Mouse (Mus musculus): ENCODE results near the gene Adam6b. TPM values are rescaled to one million over a fixed set of nuclear protein-coding genes. Genes with fewer than 3 reads are reported as not detected.
"Not testable (repeated sequence)": the region's sequence is repeated elsewhere in the genome, so short reads cannot be mapped to it uniquely, and the experiment has no call there.

Adam6b gene
- not detected for total RNA-seq (2021)
- long read RNA-seq, experiment 1: 0 reads
- long read RNA-seq, experiment 2, partial matches to known transcripts: 0 of 1 reads
- long read RNA-seq, experiment 2, other reads (novel, unspliced or antisense): 1 of 1 reads

DNA sequence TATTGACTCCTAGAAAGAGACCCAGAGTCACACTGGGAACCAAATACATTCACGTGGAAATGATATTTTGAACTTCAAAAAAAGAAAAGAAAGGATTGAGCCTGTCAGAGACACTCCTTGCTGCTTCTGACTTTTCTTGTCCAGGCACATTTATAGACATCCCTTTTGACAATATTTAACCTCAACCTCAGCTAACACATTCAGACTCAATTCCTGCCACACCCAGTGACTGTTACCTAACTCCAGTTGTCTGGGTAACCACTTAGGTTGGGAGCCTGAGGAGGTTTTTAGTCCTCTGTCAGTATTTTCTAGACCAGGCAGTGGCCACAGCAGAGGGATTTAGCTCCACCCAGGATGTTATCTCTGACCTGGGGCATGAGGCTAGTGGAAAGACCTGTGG is at the start of gene Adam6b:
Gene Adam6b (plus strand): TSS at position 301 of the 400 bp plus-strand sequence.
- DNase-seq (ENCODE audit: low spot score in 2 of 2): not testable (repeated sequence)

DNA sequence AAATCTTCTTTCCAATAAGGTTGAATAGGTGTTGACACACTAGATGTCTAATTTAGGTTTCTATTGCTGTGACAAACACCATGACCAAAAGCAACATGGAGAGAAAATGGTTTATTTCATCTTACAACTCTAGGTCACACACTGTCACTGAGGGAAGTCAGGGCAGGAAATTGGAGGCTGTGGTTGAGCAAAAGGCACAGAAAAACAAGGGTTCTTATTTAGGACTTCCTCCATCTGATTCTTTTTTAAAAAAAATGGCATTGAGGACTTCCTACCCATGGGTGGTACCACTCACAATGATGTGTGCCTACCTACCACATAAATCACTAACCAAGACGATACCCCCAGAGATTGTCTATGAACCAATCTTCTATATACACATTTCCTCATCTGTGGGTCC is 43.2 kb upstream of the Adam6b start:
- no peak for DNase-seq (ENCODE audit: low spot score in 2 of 2)

DNA sequence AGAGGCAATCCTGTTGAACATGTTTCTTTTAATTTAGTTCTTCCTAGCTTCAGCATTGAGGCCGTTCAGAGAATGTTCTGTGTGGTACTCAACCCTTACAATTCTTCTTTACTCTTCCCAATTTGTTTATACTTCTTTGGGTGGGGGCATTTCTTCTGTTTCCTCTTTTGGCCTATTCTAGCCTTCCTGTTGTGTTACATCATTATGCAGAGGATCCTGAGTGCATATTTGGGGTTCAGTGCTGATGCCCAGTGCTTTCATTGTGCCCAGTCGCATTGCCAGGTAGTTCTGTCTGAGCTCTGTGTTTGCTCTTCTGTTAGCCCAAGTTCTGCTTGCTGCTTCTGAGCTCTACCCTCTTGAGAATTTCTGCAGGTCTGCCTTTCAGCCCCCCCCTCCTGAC is 13.1 kb upstream of the Adam6b start:
- no peak for DNase-seq (ENCODE audit: low spot score in 2 of 2)

DNA sequence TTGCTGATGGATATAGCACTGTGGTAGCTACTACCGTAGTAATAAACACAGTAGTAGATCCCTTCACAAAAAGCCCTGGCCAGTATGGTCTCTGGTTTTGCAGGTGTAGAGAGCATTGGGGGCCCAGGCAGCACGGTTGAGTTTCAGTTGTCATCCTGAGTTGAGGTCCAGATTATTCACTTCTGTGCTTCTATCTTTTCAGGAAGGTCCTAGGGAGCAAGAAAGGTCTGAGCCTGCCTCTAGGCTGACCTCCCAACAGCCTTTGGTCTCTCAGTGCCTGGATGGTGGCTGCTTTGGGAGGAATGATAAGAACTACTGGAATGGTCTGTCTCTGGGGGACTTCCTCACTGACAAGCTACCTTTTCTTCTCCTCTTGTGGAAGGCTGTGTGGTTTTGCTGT is 7.2 kb upstream of the Adam6b start:
- DNase-seq (ENCODE audit: low spot score in 2 of 2): no peak

DNA sequence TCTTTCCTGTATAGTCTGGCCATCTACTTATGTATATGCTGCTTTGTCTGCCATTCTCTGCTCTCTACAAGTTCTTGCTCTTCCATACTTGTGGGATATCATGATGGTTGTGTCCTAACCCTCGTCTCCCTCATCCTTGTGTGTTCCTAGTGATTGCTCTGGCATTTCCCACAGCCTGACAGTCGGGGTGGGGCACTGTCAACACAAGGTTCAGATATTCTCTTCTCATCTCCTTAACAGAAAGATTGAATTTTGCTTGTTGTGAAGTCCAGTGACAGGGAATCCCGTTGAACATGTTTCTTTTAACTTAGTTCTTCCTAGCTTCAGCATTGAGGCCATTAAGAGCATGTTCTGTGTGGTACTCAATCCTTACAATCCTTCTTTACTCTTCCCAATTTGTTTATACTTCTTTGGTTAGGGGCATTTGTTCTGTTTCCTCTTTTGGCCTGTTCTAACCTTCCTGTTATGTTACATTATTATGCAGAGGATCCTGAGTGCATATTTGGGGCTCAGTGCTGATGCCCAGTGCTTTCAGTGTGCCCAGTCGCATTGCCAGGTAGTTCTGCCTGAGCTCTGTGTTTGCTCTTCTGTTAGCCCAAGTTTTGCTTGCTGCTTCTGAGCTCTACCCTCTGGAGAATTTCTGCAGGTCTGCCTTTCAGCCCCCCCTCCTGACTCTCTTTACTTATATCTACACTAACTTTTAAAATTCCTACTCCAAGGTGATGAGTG is 6.5 kb upstream of the Adam6b start:
- DNase-seq (ENCODE audit: low spot score in 2 of 2): no peak

DNA sequence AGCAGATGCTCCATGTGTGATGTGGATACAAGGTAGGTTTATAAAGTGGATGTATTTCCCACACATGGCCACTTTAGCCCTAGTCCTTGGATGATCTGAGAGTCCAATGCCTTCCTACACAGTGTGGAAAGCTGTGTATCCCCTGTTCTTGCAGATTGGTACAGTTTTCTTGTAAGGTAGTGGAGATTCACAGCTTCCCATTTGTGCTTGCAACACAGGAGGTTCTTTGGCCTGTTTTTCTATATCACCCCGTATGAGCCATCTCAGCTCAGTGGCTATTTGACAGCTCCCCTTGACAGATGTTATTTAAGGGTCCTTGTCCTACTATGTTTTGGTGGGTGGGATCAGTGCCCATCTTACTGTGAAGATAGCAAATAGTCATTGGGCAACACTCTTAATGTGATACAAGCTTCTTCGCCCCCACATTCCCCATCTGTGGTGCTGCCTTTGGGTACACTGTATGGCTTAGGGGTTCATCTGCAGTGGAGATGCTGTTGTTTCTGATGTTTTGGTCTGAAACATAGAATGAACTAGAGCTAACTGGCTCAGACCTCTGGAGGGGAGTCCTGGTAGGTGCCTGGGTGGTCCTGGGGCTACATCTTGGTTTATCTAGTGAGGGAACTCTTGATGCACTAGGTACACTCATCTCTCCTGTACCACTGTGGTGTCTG is 5.7 kb upstream of the Adam6b start:
- no peak for DNase-seq (ENCODE audit: low spot score in 2 of 2)

DNA sequence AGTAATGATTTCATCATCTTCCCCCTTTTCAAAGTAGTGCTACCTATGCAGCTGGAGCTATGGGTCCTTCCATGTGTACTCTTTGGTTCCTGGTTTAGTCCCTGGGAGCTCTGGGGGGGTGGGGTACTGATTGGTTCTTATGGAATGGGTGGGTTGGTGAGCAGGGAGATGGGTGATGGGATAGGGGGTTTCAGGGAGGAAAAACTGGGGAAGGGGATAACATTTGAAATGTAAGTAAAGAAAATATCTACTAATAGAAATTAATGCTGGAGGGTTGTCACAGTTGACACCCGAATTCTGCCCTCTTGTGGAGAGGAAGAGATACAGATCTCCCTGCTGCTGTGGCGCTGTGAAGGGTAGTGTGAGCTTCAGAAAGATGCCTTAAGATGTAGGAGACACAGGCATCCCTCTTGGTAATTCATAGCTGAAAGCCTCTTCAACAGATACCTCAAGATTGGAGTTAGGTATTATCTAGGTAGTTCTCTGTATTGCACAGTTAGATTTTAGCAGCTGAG is 4.3 kb upstream of the Adam6b start:
- no peak for DNase-seq (ENCODE audit: low spot score in 2 of 2)

DNA sequence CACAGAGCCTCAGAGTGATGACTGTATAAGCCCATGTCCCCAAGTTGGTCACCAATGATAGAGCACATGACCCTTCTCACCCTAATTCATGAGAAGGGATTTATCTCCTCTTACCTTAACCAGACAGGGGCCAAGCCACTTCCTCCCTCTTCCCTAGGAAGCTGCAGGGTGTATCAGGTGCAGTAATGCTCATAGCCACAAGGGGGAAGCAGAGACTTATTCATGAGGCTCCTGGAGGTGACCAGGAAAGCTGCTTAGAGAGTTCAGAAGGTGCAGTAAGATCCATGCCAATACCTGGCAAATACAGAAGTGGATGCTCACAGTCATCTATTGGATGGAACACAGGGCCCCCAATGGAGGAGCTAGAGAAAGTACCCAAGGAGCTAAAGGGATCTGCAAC is 1.6 kb upstream of the Adam6b start:
- DNase-seq (ENCODE audit: low spot score in 2 of 2): peak; percentile 62 to 70

DNA sequence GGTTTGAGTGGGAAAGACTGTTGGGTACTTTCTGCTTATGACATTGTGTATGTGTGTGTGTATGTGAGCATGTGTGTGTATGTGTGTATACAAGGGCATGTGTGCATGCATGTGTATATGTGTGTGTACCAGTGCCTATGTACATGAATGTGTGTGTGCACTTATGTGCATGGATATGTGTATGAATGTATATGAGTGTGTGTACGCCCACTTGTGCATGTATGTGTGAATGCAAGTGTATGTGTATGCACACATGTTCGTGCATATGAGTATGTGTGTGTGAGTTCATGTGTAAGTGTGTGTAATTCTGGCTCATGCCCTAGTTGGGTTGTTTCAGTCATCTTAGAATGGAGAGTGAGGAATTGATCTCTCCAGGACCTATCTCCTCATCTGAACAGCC is 36.6 kb downstream of the Adam6b start:
- no peak for DNase-seq (ENCODE audit: low spot score in 2 of 2)

Other genes with a start within 250 kb of the Adam6b start
- not detected for gene Adam6a, start 54.4 kb downstream of the Adam6b start, total RNA-seq (2021)